Mouse (Mus musculus) olfactory bulb, adult 2 months (tissue): ENCODE measurements at regions not wholly inside any gene's neighbourhood (a gene's known extent, or its start where the extent isn't known, plus 50 kb on each side); places are given as distances from the start of the nearest gene placed in this dataset.

Experiments used
- CTCF ChIP-seq: fragments of 200-500 bp; IDR thresholded peaks from 2 replicates; pipeline ENCODE4 v1.5.1; 2012; ENCODE audit warnings: low read depth, mild to moderate bottlenecking, low read length, moderate library complexity; ENCODE audit not compliant: insufficient read depth
- POLR2A ChIP-seq: fragments of 200-500 bp; IDR thresholded peaks from 2 replicates; pipeline ENCODE4 v1.6.1; 2012; ENCODE audit warnings: mild to moderate bottlenecking, low read depth, low read length, moderate library complexity; ENCODE audit not compliant: insufficient read depth

GRCm38 (mm10) chr1:164703560-164704131 lies 92.8 kb upstream of the Dpt start:
- TF ChIP-seq CTCF (no peak), POLR2A (no peak)
